Mouse (Mus musculus) E14TG2a.4 (cell line): ENCODE measurements around the gene Cbln1.

Source experiments
- CTCF ChIP-seq: conservative IDR thresholded peaks from 2 replicates; pipeline ENCODE4 v1.5.1; 2014; ENCODE audit warnings: low read length
- POU5F1 ChIP-seq: IDR thresholded peaks from 2 replicates; pipeline ENCODE4 v1.6.1; 2014; ENCODE audit warnings: low read length, borderline replicate concordance

GRCm38 (mm10) chr8:87468958-87469815 lies 3.2 kb downstream of the Cbln1 start:
- TF ChIP-seq CTCF (no peak), POU5F1 (no peak)
